Mouse (Mus musculus): ENCODE measurements around the gene Pick1. TPM values are rescaled to one million over a fixed set of nuclear protein-coding genes. Genes with fewer than 3 reads are reported as not detected.
A peak's percentile ranks its signal among the peaks of the same experiment; 100 is the strongest.

The Pick1 gene
- polyA plus RNA-seq (2014; fragmentation: Nextera tagmentation; extraction: Ambion mirVana): 47.7 and 74.3 TPM in 2 replicates

- ATAC-seq (ENCODE audit: low FRiP score, low TSS enrichment): peak; percentile 91
- DNase-seq: peak; percentile 95
- H3K4me1 ChIP-seq (ENCODE audit: control insufficient read depth, insufficient read depth, low read length): peaks cover 18% of the 10 kb centered on the region
- H3K9ac ChIP-seq (replicated peaks; ENCODE audit: low read length): peak within 1 kb of the TSS; percentile 93
- peak within 1 kb of the TSS; percentile 97 for H3K4me2 ChIP-seq (ENCODE audit: low read length)
- WGBS: 1% methylated on average over 51 of the region's 51 CpGs
- peak within 1 kb of the TSS; percentile 98 for H3K27ac ChIP-seq (replicated peaks; ENCODE audit: low read depth, low read length)
- peak within 1 kb of the TSS; percentile 85 for H3K4me3 ChIP-seq (replicated peaks; ENCODE audit: low read depth, low read length)
- peaks cover 23% of the 10 kb centered on the region for H3K36me3 ChIP-seq (ENCODE audit: control insufficient read depth, insufficient read depth, low read length)
- H3K9me3 ChIP-seq (ENCODE audit: control insufficient read depth, low read length): no peaks in the 10 kb centered on the region
- H3K27me3 ChIP-seq (ENCODE audit: control insufficient read depth, insufficient read depth, low read length): no peaks in the 10 kb centered on the region
These were observed at the start of gene Pick1, which contains the start of gene Gm49486 for GRCm38 (mm10) chr15:79229058-79229821. Pick1 (plus strand) TSS chr15:79229173. Gm49486 (plus strand) TSS chr15:79229391.

GRCm38 (mm10) chr15:79185213-79185612, 43.8 kb upstream of the Pick1 start:
- ATAC-seq (ENCODE audit: low FRiP score, low TSS enrichment): no peak
- no peak for DNase-seq
- Histone ChIP-seq H3K27ac (replicated peaks; ENCODE audit: low read depth, low read length) (no peak overlapping the region), H3K36me3 (ENCODE audit: control insufficient read depth, insufficient read depth, low read length) (no peaks in the 10 kb centered on the region), H3K4me2 (ENCODE audit: low read length) (no peak overlapping the region), H3K27me3 (ENCODE audit: control insufficient read depth, insufficient read depth, low read length) (no peaks in the 10 kb centered on the region), H3K4me3 (replicated peaks; ENCODE audit: low read depth, low read length) (no peak overlapping the region), H3K4me1 (ENCODE audit: control insufficient read depth, insufficient read depth, low read length) (no peaks in the 10 kb centered on the region), H3K9ac (replicated peaks; ENCODE audit: low read length) (no peak overlapping the region), H3K9me3 (ENCODE audit: control insufficient read depth, low read length) (no peaks in the 10 kb centered on the region)
- WGBS: 89% methylated on average over 10 of the region's 10 CpGs

GRCm38 (mm10) chr15:79187819-79188218, 41.2 kb upstream of the Pick1 start:
- Histone ChIP-seq H3K9ac (replicated peaks; ENCODE audit: low read length) (no peak overlapping the region), H3K27ac (replicated peaks; ENCODE audit: low read depth, low read length) (no peak overlapping the region), H3K4me3 (replicated peaks; ENCODE audit: low read depth, low read length) (no peak overlapping the region), H3K36me3 (ENCODE audit: control insufficient read depth, insufficient read depth, low read length) (no peaks in the 10 kb centered on the region), H3K4me2 (ENCODE audit: low read length) (no peak overlapping the region), H3K4me1 (ENCODE audit: control insufficient read depth, insufficient read depth, low read length) (peaks cover 5% of the 10 kb centered on the region), H3K27me3 (ENCODE audit: control insufficient read depth, insufficient read depth, low read length) (no peaks in the 10 kb centered on the region), H3K9me3 (ENCODE audit: control insufficient read depth, low read length) (no peaks in the 10 kb centered on the region)
- DNase-seq (no peak), ATAC-seq (ENCODE audit: low FRiP score, low TSS enrichment) (no peak)
- 95% methylated on average over 8 of the region's 8 CpGs for WGBS

GRCm38 (mm10) chr15:79191426-79191825, 37.5 kb upstream of the Pick1 start:
- ATAC-seq (ENCODE audit: low FRiP score, low TSS enrichment): no peak
- no peak overlapping the region for H3K27ac ChIP-seq (replicated peaks; ENCODE audit: low read depth, low read length)
- no peak overlapping the region for H3K9ac ChIP-seq (replicated peaks; ENCODE audit: low read length)
- H3K4me3 ChIP-seq (replicated peaks; ENCODE audit: low read depth, low read length): no peak overlapping the region
- H3K36me3 ChIP-seq (ENCODE audit: control insufficient read depth, insufficient read depth, low read length): no peaks in the 10 kb centered on the region
- no peak for DNase-seq
- H3K9me3 ChIP-seq (ENCODE audit: control insufficient read depth, low read length): no peaks in the 10 kb centered on the region
- no peaks in the 10 kb centered on the region for H3K27me3 ChIP-seq (ENCODE audit: control insufficient read depth, insufficient read depth, low read length)
- H3K4me1 ChIP-seq (ENCODE audit: control insufficient read depth, insufficient read depth, low read length): peaks cover 21% of the 10 kb centered on the region
- H3K4me2 ChIP-seq (ENCODE audit: low read length): no peak overlapping the region
- WGBS: 95% methylated on average over 2 of the region's 2 CpGs

- DNase-seq (no peak), ATAC-seq (ENCODE audit: low FRiP score, low TSS enrichment) (0 out of 2 replicates have a peak, but pooled peaks have one; percentile 7)
- Histone ChIP-seq H3K27me3 (ENCODE audit: control insufficient read depth, insufficient read depth, low read length) (no peaks in the 10 kb centered on the region), H3K4me1 (ENCODE audit: control insufficient read depth, insufficient read depth, low read length) (peaks cover 21% of the 10 kb centered on the region), H3K4me3 (replicated peaks; ENCODE audit: low read depth, low read length) (no peak overlapping the region), H3K4me2 (ENCODE audit: low read length) (no peak overlapping the region), H3K27ac (replicated peaks; ENCODE audit: low read depth, low read length) (peak overlapping the region; percentile 90), H3K9me3 (ENCODE audit: control insufficient read depth, low read length) (no peaks in the 10 kb centered on the region), H3K9ac (replicated peaks; ENCODE audit: low read length) (no peak overlapping the region), H3K36me3 (ENCODE audit: control insufficient read depth, insufficient read depth, low read length) (no peaks in the 10 kb centered on the region)
- WGBS: 63% methylated on average over 6 of the region's 6 CpGs
These were observed 36.5 kb upstream of the Pick1 start for GRCm38 (mm10) chr15:79192450-79192849.

- Histone ChIP-seq H3K36me3 (ENCODE audit: control insufficient read depth, insufficient read depth, low read length) (no peaks in the 10 kb centered on the region), H3K27ac (replicated peaks; ENCODE audit: low read depth, low read length) (peak overlapping the region; percentile 90), H3K4me3 (replicated peaks; ENCODE audit: low read depth, low read length) (no peak overlapping the region), H3K9ac (replicated peaks; ENCODE audit: low read length) (peak overlapping the region; percentile 36), H3K9me3 (ENCODE audit: control insufficient read depth, low read length) (no peaks in the 10 kb centered on the region), H3K4me1 (ENCODE audit: control insufficient read depth, insufficient read depth, low read length) (peaks cover 21% of the 10 kb centered on the region), H3K27me3 (ENCODE audit: control insufficient read depth, insufficient read depth, low read length) (no peaks in the 10 kb centered on the region), H3K4me2 (ENCODE audit: low read length) (peak overlapping the region; percentile 28)
- peak; percentile 83 for DNase-seq
- peak; percentile 79 for ATAC-seq (ENCODE audit: low FRiP score, low TSS enrichment)
- WGBS: 6% methylated on average over 27 of the region's 27 CpGs
These were observed 35.8 kb upstream of the Pick1 start for GRCm38 (mm10) chr15:79192885-79193845.

GRCm38 (mm10) chr15:79194048-79194447, 34.9 kb upstream of the Pick1 start:
- DNase-seq (no peak), ATAC-seq (ENCODE audit: low FRiP score, low TSS enrichment) (no peak)
- Histone ChIP-seq H3K9ac (replicated peaks; ENCODE audit: low read length) (no peak overlapping the region), H3K4me2 (ENCODE audit: low read length) (no peak overlapping the region; the same call in 1 of the 2 replicates), H3K36me3 (ENCODE audit: control insufficient read depth, insufficient read depth, low read length) (no peaks in the 10 kb centered on the region), H3K27ac (replicated peaks; ENCODE audit: low read depth, low read length) (peak overlapping the region; percentile 90), H3K4me1 (ENCODE audit: control insufficient read depth, insufficient read depth, low read length) (peaks cover 21% of the 10 kb centered on the region), H3K27me3 (ENCODE audit: control insufficient read depth, insufficient read depth, low read length) (no peaks in the 10 kb centered on the region), H3K9me3 (ENCODE audit: control insufficient read depth, low read length) (no peaks in the 10 kb centered on the region), H3K4me3 (replicated peaks; ENCODE audit: low read depth, low read length) (no peak overlapping the region)
- 86% methylated on average over 9 of the region's 9 CpGs for WGBS

GRCm38 (mm10) chr15:79194946-79195345, 34.0 kb upstream of the Pick1 start:
- no peak overlapping the region for H3K9ac ChIP-seq (replicated peaks; ENCODE audit: low read length)
- WGBS: 77% methylated on average over 2 of the region's 2 CpGs
- H3K9me3 ChIP-seq (ENCODE audit: control insufficient read depth, low read length): no peaks in the 10 kb centered on the region
- DNase-seq: no peak
- H3K27ac ChIP-seq (replicated peaks; ENCODE audit: low read depth, low read length): no peak overlapping the region
- no peak for ATAC-seq (ENCODE audit: low FRiP score, low TSS enrichment)
- H3K27me3 ChIP-seq (ENCODE audit: control insufficient read depth, insufficient read depth, low read length): no peaks in the 10 kb centered on the region
- H3K4me1 ChIP-seq (ENCODE audit: control insufficient read depth, insufficient read depth, low read length): peaks cover 21% of the 10 kb centered on the region
- no peak overlapping the region for H3K4me2 ChIP-seq (ENCODE audit: low read length)
- H3K4me3 ChIP-seq (replicated peaks; ENCODE audit: low read depth, low read length): no peak overlapping the region
- H3K36me3 ChIP-seq (ENCODE audit: control insufficient read depth, insufficient read depth, low read length): no peaks in the 10 kb centered on the region
